Mouse (Mus musculus): Measurements from ENCODE around the gene Mien1.

Mien1 gene

GRCm38 (mm10) chr11:98426592-98426991, 12.2 kb downstream of the Mien1 start:
- DNase-seq (ENCODE audit: low spot score): no peak

GRCm38 (mm10) chr11:98418939-98419547, 19.7 kb downstream of the Mien1 start:
- DNase-seq (ENCODE audit: low spot score): no peak

- DNase-seq (ENCODE audit: low spot score): no peak
Observed at GRCm38 (mm10) chr11:98418273-98418672, 20.5 kb downstream of the Mien1 start.

- no peak for DNase-seq (ENCODE audit: low spot score)
Observed at GRCm38 (mm10) chr11:98417074-98417473, 21.7 kb downstream of the Mien1 start.

- no peak for DNase-seq (ENCODE audit: low spot score)
Observed at GRCm38 (mm10) chr11:98414162-98414561, 24.6 kb downstream of the Mien1 start.

- DNase-seq (ENCODE audit: low spot score): no peak
Observed at GRCm38 (mm10) chr11:98413731-98414130, 25.1 kb downstream of the Mien1 start.

GRCm38 (mm10) chr11:98412797-98413301, 25.9 kb downstream of the Mien1 start:
- DNase-seq (ENCODE audit: low spot score): no peak

- peak; percentile 16 for DNase-seq (ENCODE audit: low spot score)
Observed at GRCm38 (mm10) chr11:98412273-98412796, 26.5 kb downstream of the Mien1 start, which contains the start of gene Erbb2. Gene Erbb2, plus strand, starts transcription at chr11:98412470.

- no peak for DNase-seq (ENCODE audit: low spot score)
Observed at GRCm38 (mm10) chr11:98409341-98409822, 29.4 kb downstream of the Mien1 start.

GRCm38 (mm10) chr11:98408872-98409271, 29.9 kb downstream of the Mien1 start:
- DNase-seq (ENCODE audit: low spot score): no peak

GRCm38 (mm10) chr11:98406621-98407020, 32.2 kb downstream of the Mien1 start:
- DNase-seq (ENCODE audit: low spot score): no peak

GRCm38 (mm10) chr11:98400816-98401215, 38.0 kb downstream of the Mien1 start:
- DNase-seq (ENCODE audit: low spot score): peak; percentile 16

- DNase-seq (ENCODE audit: low spot score): peak; percentile 86
Observed at GRCm38 (mm10) chr11:98400161-98400726, 38.5 kb downstream of the Mien1 start, which contains the start of gene Pgap3. Gene Pgap3, minus strand, starts transcription at chr11:98400490.

- DNase-seq (ENCODE audit: low spot score): no peak
Observed at GRCm38 (mm10) chr11:98397946-98398345, 40.8 kb downstream of the Mien1 start.

GRCm38 (mm10) chr11:98395041-98395440, 43.8 kb downstream of the Mien1 start:
- no peak for DNase-seq (ENCODE audit: low spot score)

- no peak for DNase-seq (ENCODE audit: low spot score)
Observed at GRCm38 (mm10) chr11:98394301-98394700, 44.5 kb downstream of the Mien1 start.

- DNase-seq (ENCODE audit: low spot score): peak; percentile 36
Observed at GRCm38 (mm10) chr11:98393317-98393716, 45.5 kb downstream of the Mien1 start.

GRCm38 (mm10) chr11:98392645-98393044, 46.1 kb downstream of the Mien1 start:
- peak; percentile 45 for DNase-seq (ENCODE audit: low spot score)

- DNase-seq (ENCODE audit: low spot score): no peak
Observed at GRCm38 (mm10) chr11:98392034-98392433, 46.8 kb downstream of the Mien1 start.

- no peak for DNase-seq (ENCODE audit: low spot score)
Observed at GRCm38 (mm10) chr11:98390141-98390540, 48.6 kb downstream of the Mien1 start.

GRCm38 (mm10) chr11:98389221-98389780, 49.5 kb downstream of the Mien1 start:
- DNase-seq (ENCODE audit: low spot score): peak; percentile 22

- no peak for DNase-seq (ENCODE audit: low spot score)
Observed at GRCm38 (mm10) chr11:98388282-98388681, 50.5 kb downstream of the Mien1 start.

All from MN1 (cell line).